Mouse (Mus musculus): ENCODE measurements around the gene Hspb8. TPM values are rescaled to one million over a fixed set of nuclear protein-coding genes. Genes with fewer than 3 reads are reported as not detected.
"Not testable (repeated sequence)": the region's sequence is repeated elsewhere in the genome, so short reads cannot be mapped to it uniquely, and the experiment has no call there.

Hspb8 gene
- total RNA-seq, 2 experiments from 2014 or later: 188 to 208 TPM

DNA sequence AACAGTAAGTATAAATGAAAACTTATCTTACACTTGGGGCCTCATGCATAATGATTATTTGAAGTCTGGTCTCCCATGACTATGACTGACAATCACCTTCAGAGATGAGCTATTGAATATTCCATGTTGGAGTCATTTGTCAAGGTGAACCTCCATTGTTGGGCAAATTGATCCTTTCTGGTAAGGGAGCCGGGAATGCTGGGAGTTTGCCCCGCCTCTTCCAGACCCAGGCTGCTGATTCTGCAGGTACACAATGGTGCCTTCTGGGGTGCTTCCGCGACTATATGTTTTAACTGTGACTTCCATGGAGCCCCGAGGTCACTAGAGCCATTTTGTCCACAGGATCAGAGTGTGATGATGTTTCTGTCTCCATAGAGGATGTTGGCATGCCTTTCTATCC, 26.6 kb downstream of the Hspb8 start:
- DNase-seq (ENCODE audit: low spot score in 2 of 2): no peak

GRCm38 (mm10) chr5:116392603-116393002, 30.1 kb downstream of the Hspb8 start:
- DNase-seq (ENCODE audit: low spot score in 2 of 2): no peak

GRCm38 (mm10) chr5:116389856-116390542, 32.7 kb downstream of the Hspb8 start:
- DNase-seq (ENCODE audit: low spot score in 2 of 2): peak in 1 of 2 experiments; percentile 40

- DNase-seq (ENCODE audit: low spot score in 2 of 2): no peak
Measured at GRCm38 (mm10) chr5:116389321-116389720, 33.3 kb downstream of the Hspb8 start.

DNA sequence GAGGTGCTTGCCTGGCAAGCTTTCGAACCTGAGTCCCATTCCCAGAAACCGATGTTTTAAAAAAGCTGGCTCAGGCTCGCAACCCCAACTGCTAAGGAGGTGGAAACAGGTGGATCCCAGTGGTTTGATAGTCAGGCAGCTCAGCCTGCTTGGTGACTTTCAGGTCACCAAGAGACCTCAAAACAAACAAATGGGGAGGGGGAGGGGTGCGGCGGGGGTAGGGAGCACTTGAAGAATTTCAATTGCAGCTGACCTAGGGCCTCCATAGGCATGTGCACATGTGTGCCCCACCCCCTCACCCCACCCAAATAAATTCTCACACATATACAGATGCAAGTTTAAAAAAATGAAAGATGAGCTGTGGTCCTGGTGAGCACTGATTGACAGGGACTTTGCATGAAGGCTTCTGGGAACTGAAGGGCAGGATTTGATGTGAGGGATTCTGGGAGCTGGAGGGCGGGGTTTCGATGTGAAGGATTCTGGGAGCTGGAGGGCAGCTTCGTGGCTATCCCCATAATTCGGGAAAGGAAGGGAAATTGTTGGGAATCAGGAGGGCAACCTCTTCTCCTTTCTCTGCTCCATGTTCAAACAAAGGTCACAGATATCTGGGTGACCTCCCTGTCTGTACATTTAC, 35.2 kb downstream of the Hspb8 start:
- no peak for DNase-seq (ENCODE audit: low spot score in 2 of 2)

- peak in 1 of 2 experiments; percentile 43 for DNase-seq (ENCODE audit: low spot score in 2 of 2)
Measured at GRCm38 (mm10) chr5:116386020-116386419, 36.6 kb downstream of the Hspb8 start.

DNA sequence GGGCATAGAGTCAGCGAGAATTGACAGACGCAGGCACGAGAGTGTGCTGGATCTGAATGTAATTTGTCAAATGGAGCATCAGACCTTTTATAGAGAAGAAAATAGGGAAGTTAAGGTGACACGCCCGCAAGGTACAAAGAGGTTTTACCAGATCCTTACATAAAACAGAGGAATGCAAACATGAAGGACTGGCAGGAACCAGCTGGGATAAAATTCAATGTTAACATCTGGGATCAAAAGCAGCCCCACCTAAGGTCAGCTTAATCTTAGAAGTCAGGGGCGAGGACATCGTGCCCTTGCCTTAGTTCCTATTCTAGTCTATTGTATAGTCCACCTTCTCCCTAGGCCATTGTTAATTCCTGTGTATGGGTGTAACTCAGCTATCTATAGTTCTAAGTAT, 40.0 kb downstream of the Hspb8 start:
- not testable (repeated sequence) for DNase-seq (ENCODE audit: low spot score in 2 of 2)

- no peak for DNase-seq (ENCODE audit: low spot score in 2 of 2)
Measured at GRCm38 (mm10) chr5:116381726-116382125, 40.9 kb downstream of the Hspb8 start.

GRCm38 (mm10) chr5:116381217-116381616, 41.4 kb downstream of the Hspb8 start:
- no peak for DNase-seq (ENCODE audit: low spot score in 2 of 2)

DNA sequence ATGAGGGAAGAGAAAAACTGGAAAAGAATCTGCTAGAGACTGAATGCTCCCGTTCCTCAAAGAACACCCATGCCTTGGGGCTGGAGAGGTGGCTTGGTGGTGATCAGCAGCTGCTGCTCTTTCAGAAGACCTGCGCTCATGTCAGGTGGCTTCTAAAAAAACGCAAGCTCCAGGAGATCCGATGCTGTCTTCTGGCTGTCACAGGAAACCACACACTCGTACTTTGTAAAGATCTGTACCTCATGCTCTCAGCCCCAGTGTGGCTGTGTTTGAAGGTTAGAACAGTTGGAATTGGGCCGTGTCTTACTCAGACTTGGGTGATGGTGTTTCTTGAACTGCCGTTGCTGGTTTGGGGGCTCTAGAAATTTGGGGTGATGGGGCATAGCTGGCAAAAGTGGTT, 42.3 kb downstream of the Hspb8 start:
- no peak for DNase-seq (ENCODE audit: low spot score in 2 of 2)

DNA sequence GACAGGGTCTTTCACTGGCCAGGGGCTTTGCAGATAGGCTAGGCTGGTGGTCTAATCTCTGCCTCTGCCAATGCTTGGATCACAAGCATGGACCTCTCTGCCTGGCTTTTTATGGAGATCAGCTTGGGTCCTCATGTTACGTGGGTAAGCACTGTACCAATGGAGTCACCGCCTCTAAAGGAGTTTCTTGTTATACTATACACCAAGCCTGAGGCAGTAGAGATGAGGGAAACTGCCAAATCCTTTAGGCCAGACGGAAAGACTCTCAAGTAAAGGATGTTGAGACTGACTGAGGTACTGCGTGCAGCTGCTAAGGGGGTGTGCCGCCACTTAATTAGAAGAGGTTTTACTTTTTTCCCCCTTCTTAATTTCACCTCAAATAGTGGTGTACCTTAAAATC, 43.8 kb downstream of the Hspb8 start:
- no peak for DNase-seq (ENCODE audit: low spot score in 2 of 2)

DNA sequence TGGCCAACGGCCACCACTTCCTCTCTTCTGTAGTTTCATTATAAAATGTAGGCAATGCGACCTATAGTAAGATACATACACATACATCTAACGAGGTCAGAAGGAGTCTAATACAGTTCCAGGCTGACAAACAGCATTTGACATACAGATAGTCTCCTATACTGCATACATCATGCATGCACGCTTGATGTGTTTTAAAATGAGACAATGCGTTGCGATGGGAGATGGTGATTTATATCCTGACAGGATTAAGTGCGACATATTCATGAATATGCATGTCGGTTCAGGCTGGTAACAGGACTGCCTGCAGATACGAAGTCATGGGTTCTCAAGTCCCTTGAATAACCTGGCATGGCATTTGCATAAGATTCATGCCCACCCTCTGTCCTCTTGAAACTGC, 54.7 kb downstream of the Hspb8 start:
- no peak for DNase-seq (ENCODE audit: low spot score in 2 of 2)

DNA sequence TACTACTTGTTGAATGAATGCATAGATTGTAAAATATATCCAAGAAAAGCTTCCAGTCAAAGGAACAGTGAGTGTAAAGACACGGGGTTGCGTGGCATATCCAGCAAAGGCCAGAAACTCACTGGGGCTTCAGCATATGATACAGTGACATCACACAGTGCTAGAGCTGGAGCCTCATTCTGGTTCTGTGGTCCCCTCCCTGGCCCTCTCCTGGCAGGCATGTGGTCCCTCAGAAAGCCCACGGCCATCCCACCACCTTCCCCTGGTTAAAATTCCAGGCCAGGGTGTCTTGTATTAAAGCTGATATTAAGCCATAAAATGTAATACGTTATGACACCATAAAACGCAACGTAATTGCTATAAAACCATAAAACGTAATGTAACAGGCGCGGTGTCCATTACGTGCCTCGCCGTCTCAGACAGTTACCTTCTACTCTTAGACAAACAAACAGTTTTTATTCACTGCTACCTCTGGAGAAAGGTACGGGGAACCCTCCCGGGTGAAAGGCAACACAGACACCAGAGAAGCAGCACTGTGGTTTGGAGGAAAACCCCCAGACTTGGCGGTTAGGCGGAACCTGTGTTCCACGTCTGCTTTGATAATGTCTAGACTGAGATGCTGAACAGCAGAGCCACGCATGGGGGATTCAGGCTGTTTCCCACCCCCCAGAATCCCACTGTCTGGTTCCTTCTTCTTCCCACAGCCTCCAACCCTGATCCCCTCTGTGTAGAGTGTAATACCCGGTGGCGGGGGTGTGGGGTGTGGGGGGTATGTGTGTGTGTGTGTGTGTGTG, 55.6 kb downstream of the Hspb8 start:
- DNase-seq (ENCODE audit: low spot score in 2 of 2): no peak

GRCm38 (mm10) chr5:116361342-116361741, 61.3 kb downstream of the Hspb8 start:
- DNase-seq (ENCODE audit: low spot score in 2 of 2): no peak

DNA sequence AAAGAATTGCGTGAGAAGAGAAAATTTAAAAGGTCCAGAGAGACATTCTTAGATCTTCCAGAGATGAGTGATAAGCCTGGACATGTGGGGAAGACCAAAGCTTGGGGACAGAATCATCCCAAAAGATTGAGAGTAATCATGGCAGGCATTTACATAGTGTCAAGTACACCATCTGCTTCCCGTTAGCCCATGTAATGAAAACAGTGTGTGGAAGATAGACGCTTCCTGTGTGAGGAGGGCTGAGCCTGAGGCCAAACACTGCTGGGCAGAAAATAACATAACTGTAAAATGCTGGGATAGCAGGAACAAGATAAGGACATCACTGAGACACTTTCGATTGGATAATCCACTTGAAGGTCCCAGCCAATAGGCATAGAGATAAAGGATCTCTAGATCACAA, 61.9 kb downstream of the Hspb8 start:
- DNase-seq (ENCODE audit: low spot score in 2 of 2): no peak

Other genes starting within 250 kb of the Hspb8 start
- under 1 TPM in 1 of 2 experiments, not detected in 1; 0.08 TPM for gene Ccdc60, start 133.9 kb downstream of the Hspb8 start, total RNA-seq (2021)
- under 1 TPM; 0.34 to 0.70 TPM for gene Srrm4, start 169.0 kb upstream of the Hspb8 start, total RNA-seq (2021)